Mouse (Mus musculus): ENCODE results near the gene Rims4.

DNA sequence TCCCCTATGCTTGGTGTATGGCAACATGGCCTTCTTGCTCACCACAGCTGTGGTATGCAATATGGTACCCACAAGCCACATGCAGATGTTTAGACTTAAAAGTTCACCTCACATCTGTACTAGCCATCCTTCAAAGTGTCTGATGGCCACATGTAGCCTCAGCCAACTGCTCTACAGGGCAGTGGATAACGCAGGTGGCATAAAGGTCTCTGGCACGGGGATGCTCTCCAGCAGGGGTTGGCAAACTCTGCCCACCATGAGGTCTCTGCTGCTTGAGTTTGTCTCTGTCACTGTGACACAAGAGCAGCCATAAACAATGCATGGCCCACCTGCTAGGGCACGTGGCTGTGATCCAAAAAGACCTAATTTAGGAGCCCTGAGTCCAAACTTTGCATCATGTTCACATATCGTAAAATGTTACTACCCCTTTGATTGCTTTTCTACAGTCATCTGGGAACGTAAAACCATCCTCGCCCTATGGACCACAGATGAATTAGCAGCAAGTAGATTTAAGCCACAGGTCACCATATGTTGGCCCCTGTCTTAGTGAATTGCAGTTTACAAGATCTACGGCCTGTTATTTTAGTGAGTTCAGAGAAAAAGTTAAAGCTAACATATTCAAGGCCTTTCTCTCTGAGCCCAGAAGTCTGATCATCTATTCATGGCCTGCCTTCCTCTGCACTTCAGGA, 35.3 kb upstream of the Rims4 start:
- TF ChIP-seq CTCF (IDR thresholded peaks at IDR 0.05; ENCODE audit: extremely low read depth, insufficient read length, insufficient replicate concordance, low read depth, low read length) (no peak), POLR2A (IDR thresholded peaks at IDR 0.05; ENCODE audit: low read depth, low read length) (no peak)

All from small intestine, adult 2 months (tissue).